Mouse (Mus musculus) kidney, embryonic 16.5 days (tissue): ENCODE measurements around the gene Tbc1d10a. TPM values are rescaled to one million over a fixed set of nuclear protein-coding genes. Genes with fewer than 3 reads are reported as not detected.
A peak's percentile ranks its signal among the peaks of the same experiment; 100 is the strongest.

Experiments
- ATAC-seq: fragments of 200-750 bp; cut with Nextera tagmentation; 2 replicates; pipeline ENCODE4 v1.8.0; 2017; ENCODE audit warnings: moderate TSS enrichment; ENCODE audit not compliant: low FRiP score, low TSS enrichment
- H3K27ac ChIP-seq: fragments of 300-500 bp; sonication (generic); 2 replicates; pipeline ENCODE4 v1.5.1; 2014; ENCODE audit warnings: low read length
- H3K27me3 ChIP-seq: fragments of 300-500 bp; sonication (generic); 2 replicates; pipeline ENCODE4 v1.6.1; 2014; ENCODE audit warnings: low read length, control low read depth, mixed read lengths; ENCODE audit not compliant: insufficient read depth
- H3K36me3 ChIP-seq: fragments of 300-500 bp; sonication (generic); 2 replicates; pipeline ENCODE4 v1.6.1; 2014; ENCODE audit warnings: low read length, control low read depth, mixed read lengths; ENCODE audit not compliant: insufficient read depth
- H3K4me1 ChIP-seq: fragments of 300-500 bp; sonication (generic); 2 replicates; pipeline ENCODE4 v1.6.1; 2014; ENCODE audit warnings: low read length, control low read depth, mixed read lengths; ENCODE audit not compliant: insufficient read depth
- H3K4me2 ChIP-seq: fragments of 300-500 bp; sonication (generic); replicated peaks from 2 replicates; pipeline ENCODE4 v1.6.1; 2014; ENCODE audit warnings: low read depth, low read length
- H3K4me3 ChIP-seq: fragments of 300-500 bp; sonication (generic); 2 replicates; pipeline ENCODE4 v1.5.1; 2014; ENCODE audit warnings: mild to moderate bottlenecking, low read length
- H3K9ac ChIP-seq: fragments of 300-500 bp; sonication (generic); replicated peaks from 2 replicates; pipeline ENCODE4 v1.6.1; 2014; ENCODE audit warnings: low read length
- H3K9me3 ChIP-seq: fragments of 300-500 bp; sonication (generic); 2 replicates; pipeline ENCODE4 v1.6.1; 2016; ENCODE audit warnings: low read length, control low read depth
- WGBS: fragments of 180-500 bp; shearing (Covaris S2); extraction: QIAGEN DNeasy Blood & Tissue Kit; methylation state at CpG from one replicate; pipeline ENCODE4 v1.1.7; 2014; 5-methylcytosine and 5-hydroxymethylcytosine counted together
- polyA plus RNA-seq: library from polyadenylated mRNA; unstranded; fragments of >200 nt; fragmentation: Nextera tagmentation; extraction: Ambion mirVana; gene quantifications from 2 replicates; pipeline ENCODE4 v1.2.1, GENCODE M21; 2015

The Tbc1d10a gene
- polyA plus RNA-seq, 1 experiment from 2014 or later: 51.3 TPM

DNA sequence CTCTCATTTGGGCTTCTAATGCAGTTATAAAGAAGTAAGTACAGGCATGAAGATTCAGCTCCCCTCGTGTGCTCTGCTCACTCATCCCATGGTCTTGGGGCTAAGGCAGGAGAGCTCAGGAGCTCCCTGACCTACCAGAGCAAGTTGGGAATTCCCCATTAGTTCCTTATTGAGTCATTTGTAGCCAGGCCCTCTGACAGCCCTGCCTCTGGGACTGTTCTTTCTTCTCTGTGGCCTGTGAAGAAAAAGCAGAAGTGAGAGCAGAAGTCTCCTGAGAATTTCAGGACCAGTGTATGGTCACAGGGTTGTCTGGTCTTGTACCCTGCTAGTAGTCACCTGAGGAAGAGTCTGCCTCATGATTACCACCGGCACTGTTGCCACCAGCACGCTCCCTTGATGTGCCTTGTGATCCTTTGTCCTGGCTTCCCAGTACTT, 9.0 kb downstream of the Tbc1d10a start:
- Histone ChIP-seq H3K4me3 (no peak overlapping the region), H3K9ac (no peak overlapping the region), H3K27ac (peak overlapping the region; percentile 93; the same call in 1 of the 2 replicates), H3K9me3 (no peaks in the 10 kb centered on the region), H3K4me2 (no peak overlapping the region), H3K27me3 (no peaks in the 10 kb centered on the region), H3K4me1 (peaks cover 55% of the 10 kb centered on the region), H3K36me3 (no peaks in the 10 kb centered on the region)
- WGBS: 82% methylated on average over 3 of the region's 3 CpGs
- ATAC-seq: no peak

GRCm38 (mm10) chr11:4196636-4197035, 10.0 kb downstream of the Tbc1d10a start:
- peak overlapping the region; percentile 93 for H3K27ac ChIP-seq
- H3K4me1 ChIP-seq: peaks cover 47% of the 10 kb centered on the region
- peak; percentile 73 for ATAC-seq
- H3K4me3 ChIP-seq: no peak overlapping the region
- WGBS: 32% methylated on average over 8 of the region's 8 CpGs
- H3K9me3 ChIP-seq: no peaks in the 10 kb centered on the region
- no peak overlapping the region for H3K4me2 ChIP-seq
- no peaks in the 10 kb centered on the region for H3K27me3 ChIP-seq
- H3K36me3 ChIP-seq: no peaks in the 10 kb centered on the region
- 0 out of 2 replicates have a peak overlapping the region, but pooled peaks have one; percentile 7 for H3K9ac ChIP-seq

DNA sequence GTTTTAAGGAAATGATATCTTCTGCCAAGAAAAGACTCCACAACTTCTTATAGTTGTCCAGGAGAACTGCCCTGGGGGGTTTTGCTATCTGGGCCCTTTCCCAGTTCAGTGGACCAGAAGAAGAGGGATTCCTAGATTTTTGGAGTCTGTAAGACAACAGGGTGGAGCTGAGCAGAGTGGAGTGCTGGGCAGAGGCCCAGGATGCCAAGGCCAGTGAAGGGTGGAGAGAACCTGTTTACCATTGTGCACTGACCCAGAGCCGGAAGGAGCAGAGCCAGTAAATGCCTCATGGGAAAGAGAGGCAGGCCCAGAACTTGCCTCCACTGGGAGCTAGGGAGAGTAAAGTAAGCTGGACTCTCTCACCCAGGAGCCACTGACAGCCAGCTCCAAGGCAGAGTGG, 11.1 kb downstream of the Tbc1d10a start:
- Histone ChIP-seq H3K4me2 (no peak overlapping the region), H3K4me1 (peaks cover 41% of the 10 kb centered on the region), H3K9ac (0 out of 2 replicates have a peak overlapping the region, but pooled peaks have one; percentile 17), H3K36me3 (no peaks in the 10 kb centered on the region), H3K4me3 (no peak overlapping the region), H3K9me3 (no peaks in the 10 kb centered on the region), H3K27me3 (no peaks in the 10 kb centered on the region), H3K27ac (peak overlapping the region; percentile 93)
- peak; percentile 97 for ATAC-seq
- WGBS: 43% methylated on average over 1 of the region's 1 CpGs

GRCm38 (mm10) chr11:4201981-4202700, 15.6 kb downstream of the Tbc1d10a start:
- no peaks in the 10 kb centered on the region for H3K9me3 ChIP-seq
- no peaks in the 10 kb centered on the region for H3K27me3 ChIP-seq
- no peak overlapping the region for H3K27ac ChIP-seq
- WGBS: 59% methylated on average over 11 of the region's 11 CpGs
- peaks cover 7% of the 10 kb centered on the region for H3K36me3 ChIP-seq
- no peak overlapping the region for H3K4me3 ChIP-seq
- no peak overlapping the region for H3K4me2 ChIP-seq
- no peak overlapping the region for H3K9ac ChIP-seq
- no peak for ATAC-seq
- peaks cover 38% of the 10 kb centered on the region for H3K4me1 ChIP-seq

GRCm38 (mm10) chr11:4202995-4203704, 16.6 kb downstream of the Tbc1d10a start:
- no peak for ATAC-seq
- Histone ChIP-seq H3K36me3 (peaks cover 16% of the 10 kb centered on the region), H3K9ac (peak overlapping the region; percentile 3; the same call in 1 of the 2 replicates), H3K27ac (peak overlapping the region; percentile 68), H3K4me2 (no peak overlapping the region), H3K4me3 (no peak overlapping the region), H3K27me3 (no peaks in the 10 kb centered on the region), H3K9me3 (no peaks in the 10 kb centered on the region), H3K4me1 (peaks cover 28% of the 10 kb centered on the region)
- WGBS: 67% methylated on average over 12 of the region's 12 CpGs

GRCm38 (mm10) chr11:4203705-4204074, 17.1 kb downstream of the Tbc1d10a start:
- ATAC-seq: peak; percentile 83; the same call in 1 of the 2 replicates
- Histone ChIP-seq H3K9me3 (no peaks in the 10 kb centered on the region), H3K4me1 (peaks cover 23% of the 10 kb centered on the region), H3K4me2 (no peak overlapping the region), H3K36me3 (peaks cover 21% of the 10 kb centered on the region), H3K4me3 (no peak overlapping the region), H3K27me3 (no peaks in the 10 kb centered on the region), H3K27ac (peak overlapping the region; percentile 68), H3K9ac (peak overlapping the region; percentile 3; the same call in 1 of the 2 replicates)
- 27% methylated on average over 2 of the region's 2 CpGs for WGBS

GRCm38 (mm10) chr11:4205097-4205655, 18.6 kb downstream of the Tbc1d10a start:
- H3K4me1 ChIP-seq: peaks cover 21% of the 10 kb centered on the region
- H3K9ac ChIP-seq: no peak overlapping the region
- H3K4me2 ChIP-seq: no peak overlapping the region
- H3K27me3 ChIP-seq: no peaks in the 10 kb centered on the region
- ATAC-seq: no peak
- no peak overlapping the region for H3K4me3 ChIP-seq
- no peak overlapping the region for H3K27ac ChIP-seq
- H3K9me3 ChIP-seq: no peaks in the 10 kb centered on the region
- WGBS: 71% methylated on average over 5 of the region's 5 CpGs
- peaks cover 25% of the 10 kb centered on the region for H3K36me3 ChIP-seq

DNA sequence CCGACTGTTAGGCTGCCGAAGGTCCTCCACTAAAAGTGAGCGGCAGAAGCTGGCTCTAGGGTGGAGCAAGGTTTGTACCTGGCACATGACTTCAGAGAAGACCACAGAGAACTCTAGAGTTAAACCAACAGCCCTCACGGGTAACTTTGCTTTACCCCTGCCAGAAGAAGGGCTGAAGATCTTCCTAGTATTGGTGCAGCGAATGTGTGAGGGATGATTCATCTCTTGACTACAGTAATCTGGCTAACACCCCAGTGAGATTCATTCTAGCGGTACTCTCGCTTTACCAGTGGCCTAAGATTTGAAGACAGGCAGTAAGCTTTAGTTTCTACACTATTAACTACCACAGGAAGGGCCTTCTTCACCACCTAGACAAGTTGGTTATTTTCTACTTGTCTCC, 19.4 kb downstream of the Tbc1d10a start:
- ATAC-seq: no peak
- Histone ChIP-seq H3K4me2 (no peak overlapping the region), H3K9ac (no peak overlapping the region), H3K9me3 (no peaks in the 10 kb centered on the region), H3K4me1 (peaks cover 21% of the 10 kb centered on the region), H3K4me3 (no peak overlapping the region), H3K36me3 (peaks cover 31% of the 10 kb centered on the region), H3K27me3 (no peaks in the 10 kb centered on the region), H3K27ac (no peak overlapping the region)
- WGBS: 85% methylated on average over 7 of the region's 7 CpGs

- Histone ChIP-seq H3K9me3 (no peaks in the 10 kb centered on the region), H3K27ac (no peak overlapping the region), H3K36me3 (peaks cover 31% of the 10 kb centered on the region), H3K4me2 (no peak overlapping the region), H3K4me1 (peaks cover 21% of the 10 kb centered on the region), H3K27me3 (no peaks in the 10 kb centered on the region), H3K9ac (no peak overlapping the region), H3K4me3 (no peak overlapping the region)
- 69% methylated on average over 6 of the region's 6 CpGs for WGBS
- no peak for ATAC-seq
Measured at GRCm38 (mm10) chr11:4206563-4206962, 20.0 kb downstream of the Tbc1d10a start.
